Mouse (Mus musculus) ES-E14 (cell line): ENCODE measurements around the gene 4930503B20Rik.

Experiments
- CHD2 ChIP-seq: IDR thresholded peaks from 2 replicates; pipeline ENCODE4 v1.6.1; 2014; ENCODE audit warnings: mild to moderate bottlenecking, low read depth, low read length, inconsistent platforms
- HCFC1 ChIP-seq: IDR thresholded peaks from 2 replicates; pipeline ENCODE4 v1.6.1; 2012; ENCODE audit warnings: low read length, inconsistent platforms, borderline replicate concordance; ENCODE audit not compliant: insufficient read depth
- MAFK ChIP-seq: IDR thresholded peaks from 2 replicates; pipeline ENCODE4 v1.6.1; 2014; ENCODE audit warnings: mild to moderate bottlenecking, low read depth, low read length, inconsistent platforms; ENCODE audit not compliant: insufficient read depth
- ZC3H11A ChIP-seq: IDR thresholded peaks from 2 replicates; pipeline ENCODE4 v1.6.1; 2012; ENCODE audit warnings: low read depth, mild to moderate bottlenecking, inconsistent platforms, low read length, borderline replicate concordance

DNA sequence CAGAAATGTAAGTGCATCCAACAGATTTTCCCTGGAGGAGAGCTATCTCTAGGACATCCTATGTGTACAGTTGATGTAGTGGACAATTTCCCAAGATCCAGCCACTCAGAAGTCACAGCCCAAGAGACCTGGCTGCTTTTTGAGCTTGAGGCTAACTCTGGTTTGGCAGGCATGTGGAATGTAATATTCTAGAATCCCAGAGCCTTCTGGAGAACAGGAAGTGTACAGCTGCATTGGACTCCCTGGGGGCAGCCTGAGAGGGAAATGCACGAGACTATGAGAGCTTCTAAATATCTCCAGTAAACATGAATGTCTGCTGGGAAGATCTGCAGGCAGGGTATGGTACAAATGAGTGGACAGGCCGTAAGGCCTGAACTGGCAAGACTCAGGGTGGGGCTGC lies 20.0 kb upstream of the 4930503B20Rik start:
- TF ChIP-seq ZC3H11A (no peak), HCFC1 (no peak), MAFK (no peak), CHD2 (no peak)
